Mouse (Mus musculus) gastrocnemius, postnatal 4 days (tissue): Measurements from ENCODE around the gene 4933434E20Rik. TPM values are rescaled to one million over a fixed set of nuclear protein-coding genes. Genes with fewer than 3 reads are reported as not detected.
A peak's percentile ranks its signal among the peaks of the same experiment; 100 is the strongest.

Experiments
- DNase-seq, 2 experiments: peaks; one replicate each; pipeline ENCODE4 v3.0.0; 2021 to 2022; ENCODE audit warnings: low spot score in 2 of 2, mixed read lengths in 2 of 2
- long read RNA-seq, 2 experiments: library from polyadenylated mRNA; stranded (forward); transcript quantifications; one replicate each; pipeline ENCODE4 v2.0.0; 2021
- total RNA-seq, 2 experiments: library from RNA; stranded (reverse); gene quantifications; 2 replicates each; pipeline ENCODE4 v1.2.3; 2021

4933434E20Rik gene
- total RNA-seq, result 10 to 100 TPM; 53.4 to 54.4 TPM
- long read RNA-seq, experiment 1, transcript 4933434E20Rik-206 (7 exons, 2,510 nt), result major isoform, 24 of 29 reads
- long read RNA-seq, experiment 1, partial matches to known transcripts, result 0 of 29 reads
- long read RNA-seq, experiment 1, other reads (novel, unspliced or antisense), result 5 of 29 reads
- long read RNA-seq, experiment 2, transcript 4933434E20Rik-206 (7 exons, 2,510 nt), result major isoform, 17 of 22 reads
- long read RNA-seq, experiment 2, partial matches to known transcripts, result 0 of 22 reads
- long read RNA-seq, experiment 2, other reads (novel, unspliced or antisense), result 4 of 22 reads

DNA sequence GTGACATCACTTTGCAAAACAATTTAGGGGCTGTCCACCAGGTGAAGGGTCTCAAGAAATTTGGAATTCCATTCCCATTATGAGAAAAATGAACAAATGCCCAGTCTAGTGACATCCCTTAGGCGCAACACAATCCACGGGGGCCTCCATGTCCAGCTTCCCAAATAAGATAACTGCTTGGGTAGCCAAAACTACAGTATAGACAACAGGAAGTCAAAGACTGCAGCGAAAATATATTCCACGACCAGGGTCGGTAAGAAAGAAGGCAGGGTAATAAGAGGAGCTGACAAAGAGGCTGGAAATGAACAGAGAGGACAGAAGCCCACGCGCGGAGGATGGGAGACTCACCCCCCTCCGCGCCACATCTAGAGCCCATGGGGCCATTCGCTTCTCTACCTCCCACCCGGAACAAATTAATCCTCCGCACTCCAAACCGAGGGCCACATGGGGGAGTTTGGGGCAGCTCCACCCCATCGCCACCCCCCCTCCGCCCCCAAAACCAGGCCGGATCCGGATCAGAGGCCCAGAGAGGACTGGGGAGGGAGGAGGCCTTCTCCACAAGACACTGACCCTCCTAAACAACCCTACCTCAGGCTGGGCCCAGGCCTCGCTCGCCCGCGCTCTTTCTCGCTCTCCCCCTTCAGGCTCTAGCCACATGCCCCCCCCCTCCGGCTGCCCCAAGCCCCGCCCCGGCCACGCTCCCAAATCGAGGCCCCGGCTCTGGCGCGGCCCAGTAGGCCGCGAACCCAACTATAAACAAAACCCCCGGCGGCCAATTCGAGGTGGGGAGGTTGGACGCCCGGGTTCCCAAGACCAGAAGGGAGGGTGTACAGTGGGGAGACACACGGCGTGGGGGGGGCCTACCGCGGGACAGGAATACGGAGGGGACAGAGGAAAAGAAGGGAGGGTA is at the start of gene 4933434E20Rik:
TSS of gene 4933434E20Rik (plus strand) at position 196 of the 910 bp plus-strand sequence.
- DNase-seq, result peak; percentile 53 to 64

DNA sequence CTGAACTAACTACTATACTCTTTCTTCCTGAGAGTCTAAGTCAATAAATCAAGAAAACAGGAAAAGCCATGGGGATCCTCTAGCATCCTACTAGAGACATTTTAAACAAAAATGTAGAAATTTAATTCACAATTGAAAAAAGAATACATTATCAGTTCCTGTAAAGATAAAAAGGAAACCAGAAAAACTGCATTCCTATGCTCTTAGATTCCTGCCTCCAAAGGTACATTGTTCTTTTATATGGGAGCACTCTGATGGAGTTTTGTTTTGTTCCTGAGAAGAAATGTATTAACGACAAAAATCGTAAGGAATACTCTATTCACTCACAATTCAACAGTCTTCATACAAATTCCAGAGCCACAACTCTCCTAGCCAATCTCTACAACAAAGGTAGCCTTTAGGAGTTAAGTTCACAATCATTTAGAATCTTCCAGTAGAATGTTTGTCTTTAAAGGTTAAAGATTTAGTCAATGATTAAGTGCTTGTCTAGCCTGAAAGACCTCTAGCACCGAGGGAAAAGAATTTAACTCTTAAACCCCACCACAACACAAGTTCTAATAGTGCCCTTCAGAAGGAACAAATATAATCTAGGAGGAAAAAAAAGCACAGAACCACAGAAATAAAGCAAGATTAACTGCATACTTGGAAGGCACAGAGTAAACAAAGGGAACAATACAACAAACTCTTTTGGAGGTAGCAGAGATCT is 47.2 kb upstream of the 4933434E20Rik start:
- DNase-seq, result no peak

GRCm38 (mm10) chr3:90010291-90010690 is 41.1 kb upstream of the 4933434E20Rik start:
- no peak for DNase-seq

DNA sequence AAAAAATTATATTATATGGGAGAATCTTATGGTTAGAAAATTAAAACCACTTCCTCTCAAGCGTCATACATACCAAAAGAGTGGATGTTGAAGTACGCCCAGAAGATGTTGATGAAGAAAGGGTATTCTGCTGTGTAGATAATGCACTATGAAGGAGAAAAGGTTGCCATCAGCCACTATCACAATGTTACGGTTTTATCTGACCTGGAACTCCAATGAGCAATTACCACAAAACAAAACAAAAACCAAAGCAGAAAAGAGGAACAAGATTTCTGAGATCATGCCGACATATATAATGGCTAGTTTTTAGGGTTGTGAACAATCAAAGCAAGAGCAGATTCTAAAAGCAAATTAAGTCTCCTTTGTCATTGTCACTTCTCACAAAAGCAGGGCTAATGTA is 34.8 kb upstream of the 4933434E20Rik start:
- no peak for DNase-seq

GRCm38 (mm10) chr3:90034653-90035052 is 16.8 kb upstream of the 4933434E20Rik start:
- no peak for DNase-seq

GRCm38 (mm10) chr3:90036263-90036662 is 15.2 kb upstream of the 4933434E20Rik start:
- no peak for DNase-seq

GRCm38 (mm10) chr3:90049691-90050090 is 1.7 kb upstream of the 4933434E20Rik start:
- no peak for DNase-seq

DNA sequence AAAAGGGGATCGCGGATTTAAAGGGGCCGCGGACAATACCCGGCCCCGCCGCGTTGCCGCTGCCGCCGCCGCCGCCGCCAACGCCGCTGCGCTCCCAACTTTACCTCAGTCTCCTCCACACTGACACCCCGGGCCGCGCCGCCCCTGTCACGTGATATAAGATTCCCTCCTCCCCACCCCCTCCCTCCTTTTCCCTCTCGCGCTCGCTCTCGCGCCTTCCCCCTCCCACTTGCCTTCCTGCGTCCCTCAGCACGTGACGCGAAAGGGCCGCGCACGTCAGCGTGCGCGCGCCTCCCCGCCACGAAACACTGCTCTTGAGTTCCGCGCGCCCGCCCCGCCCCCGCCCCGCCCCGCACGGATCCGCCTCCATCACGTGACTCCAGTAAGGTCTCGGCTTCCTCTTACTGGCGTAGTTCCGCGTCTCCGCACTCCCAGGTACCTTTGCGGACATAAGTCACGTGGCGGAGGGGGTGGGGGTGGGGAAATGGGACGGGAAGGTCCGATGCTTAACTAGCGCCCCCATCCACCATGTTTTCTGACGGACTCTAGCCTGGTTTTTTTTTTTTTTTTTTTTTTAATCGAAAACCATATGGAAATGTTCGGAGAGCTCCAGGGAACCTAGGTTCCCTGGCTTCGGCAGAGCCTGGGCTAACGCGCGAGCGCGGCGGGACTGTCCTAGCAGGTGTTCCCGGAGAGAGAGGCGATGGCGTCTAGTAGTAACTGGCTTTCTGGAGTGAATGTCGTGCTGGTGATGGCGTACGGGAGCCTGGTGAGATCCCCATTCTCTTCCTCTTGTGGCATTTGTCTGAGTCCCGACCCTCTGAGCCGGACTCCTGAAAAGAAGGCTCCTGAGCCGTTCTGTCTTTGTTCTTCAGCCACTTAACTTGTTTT is 1.2 kb downstream of the 4933434E20Rik start, which contains the start of gene Ubap2l:
TSS of gene Ubap2l (minus strand) at position 278 of the 891 bp plus-strand sequence.
- DNase-seq, result peak; percentile 86 to 94

DNA sequence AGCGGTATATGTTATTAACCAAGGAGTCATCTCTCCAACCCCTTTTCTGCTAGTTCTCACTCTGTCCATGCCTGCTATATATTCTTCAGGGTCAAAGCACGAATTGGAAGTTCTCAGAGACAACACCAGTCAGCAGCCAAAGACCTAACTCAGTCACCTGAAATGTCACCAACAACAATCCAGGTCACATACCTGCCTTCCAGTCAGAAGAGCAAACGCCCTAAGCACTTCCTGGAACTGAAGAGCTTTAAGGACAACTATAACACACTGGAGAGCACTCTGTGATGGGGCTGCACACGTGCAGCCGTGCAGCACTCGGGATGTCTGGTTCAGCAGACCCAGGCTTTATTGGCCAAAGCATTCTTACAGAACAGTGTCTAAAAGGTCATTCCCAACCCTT is 10.1 kb downstream of the 4933434E20Rik start:
- DNase-seq, result no peak

GRCm38 (mm10) chr3:90062539-90062938 is 11.1 kb downstream of the 4933434E20Rik start:
- DNase-seq, result no peak

- DNase-seq, result no peak
Observed at GRCm38 (mm10) chr3:90064383-90064782, 12.9 kb downstream of the 4933434E20Rik start.

DNA sequence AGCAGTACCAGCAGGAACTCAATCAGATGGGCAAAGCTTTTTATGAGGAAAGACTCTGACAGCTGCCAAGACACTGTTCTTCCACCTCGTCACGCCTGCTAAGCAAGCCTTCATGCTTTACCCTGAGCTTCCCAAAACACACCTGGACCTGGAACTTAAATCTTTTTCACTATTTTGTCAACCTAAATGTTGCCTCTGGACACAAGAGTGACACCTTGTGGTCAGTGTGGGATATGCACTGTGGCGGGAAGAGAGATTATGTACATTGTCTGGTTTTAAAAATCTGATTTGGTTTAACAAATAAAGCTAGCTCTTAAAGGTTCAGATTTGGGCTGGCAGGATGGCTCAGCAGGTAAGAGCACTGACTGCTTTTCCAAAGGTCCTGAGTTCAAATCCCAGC is 14.1 kb downstream of the 4933434E20Rik start:
- DNase-seq, result peak in 1 of 2 experiments; percentile 36

DNA sequence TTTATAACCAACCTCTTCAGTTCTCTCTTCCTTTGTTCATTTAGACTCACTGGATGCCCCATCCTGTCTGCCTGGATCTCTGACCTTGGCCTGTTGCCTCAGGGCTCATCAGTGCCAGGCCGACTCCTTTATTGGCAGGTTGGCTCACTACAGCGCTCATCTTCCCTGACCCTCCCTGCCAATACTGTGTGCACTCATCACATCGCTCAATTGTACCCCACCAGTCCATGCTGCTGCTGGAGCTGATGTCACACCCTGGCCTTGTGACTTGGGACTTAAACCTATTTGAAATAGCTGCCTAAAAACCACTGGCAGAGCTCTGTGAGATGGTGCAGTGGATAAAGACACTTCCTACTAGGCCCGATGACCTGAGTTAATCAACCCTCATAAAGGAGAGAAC is 16.4 kb downstream of the 4933434E20Rik start:
- no peak for DNase-seq

DNA sequence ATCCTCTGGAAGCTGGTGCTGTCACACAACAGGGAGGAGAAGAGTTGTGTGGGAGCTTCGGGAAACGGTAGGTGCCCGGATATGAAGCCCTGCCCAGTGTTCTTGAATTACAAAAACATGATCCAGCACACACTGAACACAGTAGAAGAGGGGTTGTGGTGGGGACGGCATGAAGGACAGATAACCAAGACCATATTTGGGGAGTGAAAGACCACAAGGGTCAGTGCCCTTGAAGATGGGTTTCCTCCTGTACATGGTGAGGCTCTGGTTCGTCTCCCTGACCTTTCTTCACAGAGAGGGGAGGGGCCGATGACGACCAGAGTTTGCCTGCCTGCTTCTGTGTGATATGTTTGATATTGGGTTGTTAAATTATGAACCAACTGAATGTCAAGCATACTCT is 18.3 kb downstream of the 4933434E20Rik start:
- DNase-seq, result no peak

DNA sequence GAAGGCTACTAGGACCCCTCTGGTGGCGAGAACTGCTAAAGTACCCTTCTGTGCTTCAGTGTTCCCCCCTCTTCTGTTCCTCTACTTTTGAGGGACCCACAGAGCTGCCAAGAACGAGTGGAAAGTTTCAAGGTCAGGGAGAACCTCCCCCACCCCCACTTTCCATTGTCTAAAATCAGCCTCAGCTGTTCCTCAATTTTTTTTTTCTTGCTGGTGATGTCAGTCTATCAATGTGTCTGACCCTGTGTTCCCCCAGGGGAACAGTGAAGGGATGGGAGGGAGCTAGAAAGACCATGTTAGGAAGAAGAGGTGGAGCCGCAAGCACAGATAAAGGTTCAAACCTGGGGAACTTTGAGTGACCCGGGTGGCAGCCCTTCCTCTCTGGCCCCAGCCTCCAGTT is 20.9 kb downstream of the 4933434E20Rik start, which contains the start of gene Tpm3:
TSS of gene Tpm3 (plus strand) at position 356 of the 400 bp plus-strand sequence.
- DNase-seq, result no peak

DNA sequence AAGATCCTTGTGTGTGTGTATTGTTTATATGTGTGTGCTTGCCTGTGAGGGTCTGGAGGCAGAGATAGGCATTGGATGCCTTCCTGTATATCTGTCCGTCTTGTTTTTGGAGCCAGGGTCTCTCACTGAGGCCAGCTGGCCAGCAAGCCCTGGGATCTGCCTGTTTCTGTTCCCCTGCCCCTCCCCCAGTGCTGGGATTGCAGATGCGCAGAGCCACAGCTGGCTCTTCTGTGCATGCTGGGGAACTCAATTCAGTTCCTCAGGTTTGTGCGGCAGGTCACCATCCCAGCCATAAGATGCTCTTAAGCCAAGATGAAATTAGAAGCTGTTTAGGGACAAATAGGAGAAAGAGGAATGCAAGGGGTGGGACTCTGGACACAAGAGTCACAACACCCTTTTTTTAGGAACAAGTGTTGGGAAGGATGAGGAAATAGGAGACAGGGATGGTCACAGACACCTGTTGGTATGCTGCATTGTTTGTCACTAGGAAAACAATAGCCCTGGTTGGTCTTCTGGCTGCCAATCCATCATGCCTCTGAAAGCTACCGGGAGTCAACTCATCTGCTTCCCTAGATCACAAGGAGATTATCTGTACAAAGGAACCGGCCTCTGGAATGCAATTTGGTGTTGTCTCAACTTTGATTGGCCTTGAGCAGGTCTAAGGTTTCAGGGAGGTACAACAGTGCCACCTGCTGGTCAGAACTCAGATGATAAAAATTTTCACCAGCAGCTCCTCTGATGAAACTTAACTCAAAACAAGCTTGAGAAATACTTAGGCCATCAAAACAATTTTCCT is 25.7 kb downstream of the 4933434E20Rik start:
- DNase-seq, result peak; percentile 50 to 77

DNA sequence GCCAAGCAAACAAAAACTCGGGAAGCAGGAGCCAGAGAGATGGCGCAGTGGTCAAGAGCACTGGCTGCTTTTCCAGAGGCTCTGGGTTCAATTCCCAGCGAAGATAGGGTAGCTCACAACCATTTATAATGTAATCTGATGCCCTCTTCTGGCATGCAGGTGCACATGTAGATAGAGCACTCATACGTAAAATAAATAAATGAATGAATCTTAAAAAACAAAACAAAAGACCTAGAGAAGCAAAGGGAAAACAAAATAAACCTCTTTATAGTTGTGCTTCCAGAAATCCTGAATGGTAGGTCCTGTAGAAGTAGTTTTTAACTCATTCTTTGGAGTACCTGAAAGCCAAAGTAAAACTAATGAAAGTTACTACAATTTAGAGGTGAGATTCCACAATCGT is 26.8 kb downstream of the 4933434E20Rik start:
- DNase-seq, result no peak

- peak; percentile 84 to 91 for DNase-seq
Observed at GRCm38 (mm10) chr3:90079133-90079762, 27.8 kb downstream of the 4933434E20Rik start.
